Mouse (Mus musculus): ENCODE measurements at regions not wholly inside any gene's neighbourhood (a gene's known extent, or its start where the extent isn't known, plus 50 kb on each side); places are given as distances from the start of the nearest gene placed in this dataset.

- peak; percentile 33 to 50 for DNase-seq
Observed at GRCm38 (mm10) chr15:8582676-8583075, 62.9 kb upstream of the Gm2310 start.

DNA sequence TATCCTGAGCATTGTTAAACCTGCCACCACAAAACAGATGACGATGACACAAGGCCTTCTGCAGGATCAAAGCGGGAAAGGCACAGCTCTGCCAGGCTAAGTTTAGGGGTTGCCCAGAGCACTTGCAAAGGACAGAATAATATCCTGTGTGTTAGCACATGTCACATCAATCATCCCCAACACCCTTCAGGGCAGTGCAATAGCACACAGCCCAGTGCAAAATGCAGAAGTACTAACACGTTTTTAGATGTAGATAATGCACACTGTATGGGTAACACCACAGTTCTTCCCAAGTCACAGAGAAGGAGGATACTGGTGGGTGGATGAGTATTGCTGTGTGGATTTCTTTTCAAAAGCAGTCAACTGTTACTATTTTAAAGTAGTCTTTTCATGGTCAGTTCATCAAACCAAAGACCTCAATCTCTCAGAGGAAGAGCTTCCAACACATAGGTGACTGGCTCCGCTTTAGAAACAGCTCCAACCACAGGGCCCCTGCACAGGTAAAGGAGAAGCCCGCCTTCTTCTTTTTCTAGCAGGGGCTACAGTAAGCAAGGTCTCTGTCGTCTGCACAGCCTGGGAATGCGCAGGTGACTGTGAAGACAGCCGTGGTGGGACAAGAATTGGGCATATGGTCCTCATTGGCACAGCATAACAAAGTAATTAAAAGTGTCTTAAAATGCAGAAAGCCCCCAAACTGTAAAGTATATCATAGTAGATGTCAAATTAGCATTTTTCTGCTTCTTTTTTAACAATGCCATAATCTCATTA, 61.6 kb upstream of the Gm2310 start:
- DNase-seq: no peak

- no peak for DNase-seq
Observed at GRCm38 (mm10) chr15:8580077-8580476, 60.3 kb upstream of the Gm2310 start.

DNA sequence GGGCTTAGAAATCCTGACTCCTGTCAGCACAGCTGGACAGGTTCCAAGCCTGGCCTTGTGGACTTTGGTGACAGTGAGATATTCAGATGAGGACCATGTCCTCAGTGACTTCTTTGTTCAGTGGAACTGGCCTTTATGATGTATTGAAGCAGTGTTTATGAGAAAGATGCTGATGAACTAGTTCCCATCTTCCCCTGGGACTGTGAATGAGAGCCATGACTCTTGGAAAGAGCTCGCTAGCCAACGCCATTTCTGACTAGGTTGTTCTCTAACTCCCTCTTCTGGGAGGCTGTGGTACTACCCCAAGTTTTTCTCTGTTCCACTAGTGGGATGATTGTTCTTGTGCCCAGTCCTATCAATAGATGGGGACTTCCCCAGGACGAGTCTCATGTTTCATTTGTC, 57.7 kb upstream of the Gm2310 start:
- DNase-seq: peak in 1 of 2 experiments; percentile 49

DNA sequence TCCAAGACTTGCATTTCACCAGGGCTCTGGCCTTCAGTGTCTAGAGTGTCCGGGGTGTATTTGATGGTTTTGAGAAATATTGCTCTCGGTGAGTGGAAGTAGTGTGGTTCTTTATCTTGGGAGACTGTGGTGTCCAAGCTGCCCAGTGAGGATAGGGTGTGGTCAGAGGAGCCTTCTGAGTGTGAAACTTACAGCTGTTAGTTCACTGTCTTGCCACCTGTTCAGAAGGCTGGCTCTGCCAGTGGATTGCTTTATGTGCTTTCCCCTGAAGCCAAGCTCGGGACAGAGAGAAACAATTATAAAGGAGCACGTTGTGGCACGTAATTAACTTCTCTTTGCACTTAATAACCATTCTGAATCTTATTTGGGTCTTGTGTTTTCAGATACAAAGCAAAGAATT, 57.2 kb upstream of the Gm2310 start:
- no peak for DNase-seq

- DNase-seq: no peak
Observed at GRCm38 (mm10) chr15:8569617-8570016, 49.9 kb upstream of the Gm2310 start.
